Mouse (Mus musculus): Measurements from ENCODE around the gene Dio3. TPM values are rescaled to one million over a fixed set of nuclear protein-coding genes. Genes with fewer than 3 reads are reported as not detected.

The Dio3 gene
- total and polyA plus RNA-seq, 3 experiments: not detected

DNA sequence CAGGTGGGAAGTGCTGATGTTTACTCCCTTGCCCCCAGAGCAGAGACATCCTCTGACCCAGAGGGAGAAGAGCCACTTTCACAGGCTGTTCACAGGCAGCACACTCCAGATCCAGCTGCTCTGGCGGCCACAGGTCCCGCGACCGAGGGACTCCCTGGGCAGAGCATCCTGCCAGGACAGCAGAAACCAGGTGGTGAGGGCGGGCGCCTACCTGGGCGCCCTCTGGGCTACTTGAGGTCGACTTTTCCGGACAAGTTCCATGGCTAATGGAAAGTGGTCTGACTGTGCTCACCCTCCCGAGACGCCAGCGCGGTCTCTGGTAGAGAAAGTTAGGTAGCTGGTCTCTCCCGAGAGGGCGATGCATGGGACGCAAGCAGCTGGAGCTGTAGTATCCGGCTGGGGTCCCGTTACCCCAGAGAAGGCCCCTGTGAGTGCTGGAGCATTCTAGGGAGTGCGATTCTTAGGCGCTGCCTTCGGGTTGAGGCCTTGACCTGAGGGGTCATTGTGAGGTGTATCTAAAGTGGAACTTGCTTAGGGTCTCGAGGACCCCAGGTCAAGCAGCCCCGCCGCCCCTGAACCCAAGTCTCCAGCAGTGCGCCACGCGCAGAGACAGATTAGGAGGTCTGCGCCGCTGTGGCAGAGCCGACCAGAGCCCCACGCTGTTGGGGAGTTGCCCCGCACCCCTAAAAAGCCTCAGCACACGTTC, 1.5 kb upstream of the Dio3 start:
- TF ChIP-seq TBP (IDR thresholded peaks at IDR 0.05; ENCODE audit: low read depth, low read length) (no peak), CHD1 (IDR thresholded peaks at IDR 0.05; ENCODE audit: low read depth, low read length) (no peak), HCFC1 (IDR thresholded peaks at IDR 0.05; ENCODE audit: low read depth, low read length) (no peak), TCF12 (IDR thresholded peaks at IDR 0.05; ENCODE audit: low read depth, low read length) (no peak), E2F4 (IDR thresholded peaks at IDR 0.05; ENCODE audit: borderline replicate concordance, low read depth, low read length) (no peak), BHLHE40 (IDR thresholded peaks at IDR 0.05; ENCODE audit: borderline replicate concordance, low read depth, low read length) (no peak), NELFE (IDR thresholded peaks at IDR 0.05; ENCODE audit: low read depth, low read length) (no peak), ZKSCAN1 (IDR thresholded peaks at IDR 0.05; ENCODE audit: low read depth, low read length) (no peak), ZNF384 (IDR thresholded peaks at IDR 0.05; ENCODE audit: low read depth, low read length) (no peak), MXI1 (IDR thresholded peaks at IDR 0.05; ENCODE audit: low read depth, low read length) (no peak), ZMIZ1 (IDR thresholded peaks at IDR 0.05; ENCODE audit: low read depth, low read length) (no peak), MAFK (IDR thresholded peaks at IDR 0.05; ENCODE audit: borderline replicate concordance, low read depth, low read length) (no peak), NRF1 (IDR thresholded peaks at IDR 0.05; ENCODE audit: insufficient read depth, low read depth, low read length, poor library complexity, severe bottlenecking) (no peak), GATA1 (IDR thresholded peaks at IDR 0.05; ENCODE audit: low read depth, low read length) (no peak), MEF2A (IDR thresholded peaks at IDR 0.05; ENCODE audit: extremely low read depth, insufficient replicate concordance, low read depth, low read length, poor library complexity, severe bottlenecking) (no peak)
- no peaks in the 10 kb centered on the region for H3K9me3 ChIP-seq (replicated peaks; ENCODE audit: insufficient read depth, low read length)
- no peak overlapping the region for H3K27ac ChIP-seq (ENCODE audit: control insufficient read depth, low read depth, low read length)
- no peak for DNase-seq (ENCODE audit: low read depth, low spot score)
- H3K27me3 ChIP-seq (ENCODE audit: control insufficient read depth in 1 of 2, insufficient read depth in 2 of 2, low read length in 2 of 2): no peaks in the 10 kb centered on the region
- no peaks in the 10 kb centered on the region for H3K36me3 ChIP-seq (ENCODE audit: control insufficient read depth in 1 of 2, insufficient read depth in 2 of 2, low read length in 2 of 2)
- H3K4me3 ChIP-seq (ENCODE audit: control insufficient read depth in 1 of 2, insufficient read depth in 1 of 2, low read depth in 2 of 2, low read length in 2 of 2): no peak overlapping the region
- no peaks in the 10 kb centered on the region for H3K4me1 ChIP-seq (ENCODE audit: control insufficient read depth in 1 of 2, insufficient read depth in 2 of 2, low read length in 2 of 2)
- no peaks in the 10 kb centered on the region for H3K79me2 ChIP-seq (ENCODE audit: control insufficient read depth, insufficient read depth, low read length, poor library complexity)
- no peak overlapping the region for H3K9ac ChIP-seq (ENCODE audit: control insufficient read depth, low read depth, low read length, poor library complexity, severe bottlenecking)

DNA sequence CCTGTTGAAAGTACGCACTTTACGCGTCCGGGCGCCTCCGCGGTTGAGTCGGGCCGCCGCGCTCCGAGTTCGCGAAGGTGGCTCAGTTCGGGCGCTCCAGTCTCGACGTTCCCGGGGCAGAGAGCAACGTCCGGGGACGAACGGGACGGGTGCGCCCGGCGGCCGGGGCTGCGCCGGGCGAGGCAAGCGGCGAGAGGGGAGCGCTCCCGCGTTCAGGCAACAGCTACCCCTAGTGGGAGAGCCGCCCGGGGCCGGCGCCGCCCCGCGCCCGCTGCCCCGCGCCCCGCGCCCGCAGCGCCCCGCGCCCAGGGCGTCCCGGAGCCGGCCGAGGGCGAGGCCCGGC, 932 bp upstream of the Dio3 start:
- Histone ChIP-seq H3K4me3 (ENCODE audit: control insufficient read depth in 1 of 2, insufficient read depth in 1 of 2, low read depth in 2 of 2, low read length in 2 of 2) (no peak overlapping the region), H3K27ac (ENCODE audit: control insufficient read depth, low read depth, low read length) (no peak overlapping the region), H3K9me3 (replicated peaks; ENCODE audit: insufficient read depth, low read length) (no peaks in the 10 kb centered on the region), H3K4me1 (ENCODE audit: control insufficient read depth in 1 of 2, insufficient read depth in 2 of 2, low read length in 2 of 2) (no peaks in the 10 kb centered on the region), H3K27me3 (ENCODE audit: control insufficient read depth in 1 of 2, insufficient read depth in 2 of 2, low read length in 2 of 2) (no peaks in the 10 kb centered on the region), H3K9ac (ENCODE audit: control insufficient read depth, low read depth, low read length, poor library complexity, severe bottlenecking) (no peak overlapping the region), H3K79me2 (ENCODE audit: control insufficient read depth, insufficient read depth, low read length, poor library complexity) (no peaks in the 10 kb centered on the region), H3K36me3 (ENCODE audit: control insufficient read depth in 1 of 2, insufficient read depth in 2 of 2, low read length in 2 of 2) (no peaks in the 10 kb centered on the region)
- no peak for TF ChIP-seq USF1 (IDR thresholded peaks at IDR 0.05; ENCODE audit: low read depth, low read length)
- TF ChIP-seq GABPA (IDR thresholded peaks at IDR 0.05; ENCODE audit: low read depth, low read length): no peak
- no peak for TF ChIP-seq CHD1 (IDR thresholded peaks at IDR 0.05; ENCODE audit: low read depth, low read length)
- TF ChIP-seq CHD2 (IDR thresholded peaks at IDR 0.05; ENCODE audit: low read length): no peak
- TF ChIP-seq EP300 (IDR thresholded peaks at IDR 0.05; ENCODE audit: low read depth in 1 of 2, low read length in 2 of 2): no peak
- no peak for TF ChIP-seq MXI1 (IDR thresholded peaks at IDR 0.05; ENCODE audit: low read depth, low read length)
- TF ChIP-seq JUND (IDR thresholded peaks at IDR 0.05; ENCODE audit: low read depth, low read length): no peak
- no peak for TF ChIP-seq USF2 (IDR thresholded peaks at IDR 0.05; ENCODE audit: borderline replicate concordance in 1 of 2, insufficient read depth in 1 of 2, low read depth in 1 of 2, low read length in 2 of 2)
- TF ChIP-seq NELFE (IDR thresholded peaks at IDR 0.05; ENCODE audit: low read depth, low read length): no peak
- no peak for TF ChIP-seq ELF1 (IDR thresholded peaks at IDR 0.05; ENCODE audit: low read depth, low read length)
- no peak for TF ChIP-seq ZC3H11A (IDR thresholded peaks at IDR 0.05; ENCODE audit: low read depth, low read length)
- TF ChIP-seq KAT2A (conservative IDR thresholded peaks at IDR 0.05; ENCODE audit: low read depth, low read length): no peak
- no peak for TF ChIP-seq CTCF (IDR thresholded peaks at IDR 0.05 in 2 of 3, conservative IDR thresholded peaks at IDR 0.05 in 1 of 3; ENCODE audit: control insufficient read depth in 1 of 3, insufficient read depth in 1 of 3, low read depth in 2 of 3, low read length in 3 of 3, poor library complexity in 1 of 3, severe bottlenecking in 1 of 3)
- TF ChIP-seq POLR2AphosphoS5 (IDR thresholded peaks at IDR 0.05; ENCODE audit: borderline replicate concordance, low read depth, low read length): no peak
- no peak for TF ChIP-seq POLR2A (IDR thresholded peaks at IDR 0.05; ENCODE audit: control insufficient read depth in 1 of 2, insufficient read depth in 1 of 2, low read depth in 1 of 2, low read length in 2 of 2, poor library complexity in 1 of 2)
- TF ChIP-seq RCOR1 (IDR thresholded peaks at IDR 0.05; ENCODE audit: low read depth, low read length): no peak
- no peak for DNase-seq (ENCODE audit: low read depth, low spot score)
